Mouse (Mus musculus) CD4-positive helper T cell, adult 2 months (primary cell): ENCODE results near the gene Cmip.

ENCODE experiments used
- DNase-seq: peaks from one replicate; pipeline ENCODE4 v3.0.0-alpha.2; 2012; ENCODE audit warnings: low read depth, missing footprints, low spot score

The Cmip gene

DNA sequence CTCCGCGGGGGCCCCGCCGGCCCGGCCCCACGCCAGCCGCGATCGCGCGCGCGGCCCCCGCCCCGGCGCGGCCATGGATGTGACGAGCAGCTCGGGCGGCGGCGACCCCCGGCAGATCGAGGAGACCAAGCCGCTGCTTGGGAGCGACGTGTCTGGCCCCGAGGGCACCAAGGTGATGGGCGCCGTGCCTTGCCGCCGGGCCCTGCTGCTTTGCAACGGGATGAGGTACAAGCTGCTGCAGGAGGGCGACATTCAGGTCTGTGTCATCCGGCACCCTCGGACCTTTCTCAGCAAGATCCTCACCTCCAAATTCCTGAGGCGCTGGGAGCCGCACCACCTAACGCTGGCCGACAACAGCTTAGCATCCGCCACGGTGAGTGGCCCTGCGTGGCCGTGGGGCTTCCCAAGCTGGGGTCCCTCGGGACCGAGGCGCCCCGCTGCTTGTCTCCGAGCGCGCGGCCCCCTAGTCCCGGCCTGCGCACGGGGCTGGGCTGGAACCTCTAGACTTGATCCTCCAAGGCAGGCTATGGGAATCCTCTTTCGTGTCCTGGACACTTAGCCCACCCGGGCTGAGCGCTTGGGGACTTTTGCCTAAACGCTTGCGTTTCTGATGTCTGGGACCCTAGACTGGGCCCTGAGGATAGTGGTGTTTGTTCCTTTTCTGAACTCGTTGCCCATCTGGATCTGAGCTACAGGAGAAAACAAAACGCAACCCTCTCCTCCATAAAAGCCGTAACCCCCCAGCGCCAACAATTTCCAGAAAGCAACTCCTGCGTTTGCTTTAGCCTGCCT lies at the start of gene Cmip:
Cmip (plus strand) TSS at position 36 of the 792 bp plus-strand sequence.
- DNase-seq = peak; percentile 64

DNA sequence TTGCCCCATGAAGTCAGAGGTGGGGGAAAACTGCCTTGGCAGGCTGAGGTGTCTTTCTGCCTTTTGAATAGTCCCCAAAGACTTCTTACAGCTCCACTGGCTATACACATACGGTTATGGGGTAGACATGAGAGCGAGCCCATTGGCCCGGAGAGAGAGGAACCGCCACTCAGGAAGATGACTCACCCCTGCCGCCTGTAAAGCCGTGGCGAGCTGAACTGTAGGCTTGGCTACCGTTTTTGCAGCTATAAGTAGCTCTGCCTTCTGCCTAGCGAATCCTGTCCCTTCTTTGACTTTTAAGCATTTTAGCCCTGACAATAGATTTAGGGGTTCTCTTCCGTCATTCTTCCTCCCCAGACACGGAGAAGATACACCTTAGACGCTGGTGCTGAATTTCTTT lies 47.7 kb upstream of the Cmip start:
- DNase-seq = no peak

GRCm38 (mm10) chr8:117212100-117212499 lies 44.8 kb upstream of the Cmip start:
- DNase-seq = no peak

GRCm38 (mm10) chr8:117217724-117218123 lies 39.1 kb upstream of the Cmip start:
- DNase-seq = no peak

GRCm38 (mm10) chr8:117222396-117222795 lies 34.5 kb upstream of the Cmip start:
- DNase-seq = no peak

DNA sequence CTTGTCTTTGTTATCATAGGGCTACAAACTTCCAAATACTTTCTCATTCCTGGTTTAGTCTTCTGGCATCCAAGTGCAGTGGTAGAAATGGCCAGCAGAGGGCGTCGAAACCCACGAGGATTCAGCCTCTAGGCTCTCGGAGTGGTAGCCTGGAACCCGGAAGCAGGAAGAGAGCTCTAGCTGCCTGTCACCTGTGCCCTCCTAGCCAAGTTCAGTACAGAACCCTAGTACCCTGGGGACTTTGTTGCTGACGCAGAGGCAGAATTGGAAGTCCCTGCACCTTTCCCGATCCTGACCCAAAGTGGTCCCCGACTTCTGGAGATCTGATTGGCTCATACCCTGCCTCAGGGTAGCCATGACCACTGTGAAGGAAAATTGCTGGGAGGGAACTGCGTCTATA lies 32.2 kb upstream of the Cmip start:
- peak; percentile 87 for DNase-seq

GRCm38 (mm10) chr8:117226306-117226705 lies 30.6 kb upstream of the Cmip start:
- no peak for DNase-seq

GRCm38 (mm10) chr8:117227339-117227738 lies 29.5 kb upstream of the Cmip start:
- DNase-seq = no peak

DNA sequence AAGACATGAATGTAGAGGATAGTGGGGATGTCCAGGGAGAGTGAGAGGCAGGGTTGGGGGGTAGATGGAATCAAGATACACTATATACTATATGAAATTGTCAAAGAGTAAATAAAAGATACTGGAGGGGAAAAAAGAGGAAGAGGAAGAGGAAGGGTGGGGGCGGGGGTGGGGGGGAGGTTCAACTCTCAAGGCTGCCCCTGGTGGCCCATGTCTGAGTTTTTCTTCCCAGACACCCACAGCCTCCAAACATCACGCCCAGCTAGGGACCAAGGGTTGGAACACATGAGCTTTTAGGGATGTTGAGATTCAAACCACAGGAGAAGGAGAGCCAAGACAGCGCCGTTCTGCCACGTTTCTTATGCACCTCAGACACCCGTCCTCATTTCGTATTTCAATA lies 23.7 kb upstream of the Cmip start:
- no peak for DNase-seq

- no peak for DNase-seq
Observed at GRCm38 (mm10) chr8:117236531-117236930, 20.3 kb upstream of the Cmip start.

DNA sequence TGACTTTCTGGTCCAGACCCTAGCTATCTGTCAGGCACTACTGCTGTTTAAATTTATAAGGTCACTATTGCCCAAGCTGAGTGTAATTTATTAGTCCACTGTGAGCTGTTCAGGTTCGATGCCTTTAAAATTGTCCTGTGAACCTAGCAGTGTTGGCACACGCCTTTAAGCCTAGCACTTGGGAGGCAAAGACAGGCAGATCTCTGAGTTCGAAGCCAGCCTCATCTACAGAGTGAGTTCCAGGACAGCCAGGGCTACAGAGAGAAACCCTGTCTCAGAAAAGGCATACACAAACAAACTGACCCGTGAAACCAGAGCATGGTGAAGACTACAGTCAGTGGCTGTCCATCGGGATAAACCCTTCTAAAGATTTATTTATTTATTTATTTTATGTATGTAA lies 16.5 kb upstream of the Cmip start:
- no peak for DNase-seq

- DNase-seq = no peak
Observed at GRCm38 (mm10) chr8:117240841-117241494, 15.9 kb upstream of the Cmip start.

- no peak for DNase-seq
Observed at GRCm38 (mm10) chr8:117241848-117242247, 15.0 kb upstream of the Cmip start.

GRCm38 (mm10) chr8:117242286-117242685 lies 14.6 kb upstream of the Cmip start:
- no peak for DNase-seq

GRCm38 (mm10) chr8:117244601-117245000 lies 12.3 kb upstream of the Cmip start:
- DNase-seq = no peak

DNA sequence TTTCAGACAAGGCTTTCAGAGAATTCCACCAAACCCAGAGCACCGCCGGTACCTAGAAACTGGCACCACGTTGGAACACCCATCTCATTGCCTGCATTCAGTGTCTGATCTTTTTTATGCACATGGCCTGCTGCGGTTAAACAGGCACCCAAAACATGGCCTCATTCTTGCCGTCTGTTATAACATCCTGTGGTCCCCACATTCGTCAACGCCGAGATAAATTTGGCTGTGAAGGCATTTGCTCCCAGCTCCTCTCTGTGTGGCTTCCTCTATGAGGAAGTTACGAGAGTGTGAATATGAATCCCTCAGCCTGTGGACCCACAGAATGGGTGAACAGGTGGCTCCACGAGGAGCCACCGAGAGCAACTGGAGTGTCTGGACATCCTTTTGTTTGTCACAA lies 8.5 kb upstream of the Cmip start:
- DNase-seq = no peak

DNA sequence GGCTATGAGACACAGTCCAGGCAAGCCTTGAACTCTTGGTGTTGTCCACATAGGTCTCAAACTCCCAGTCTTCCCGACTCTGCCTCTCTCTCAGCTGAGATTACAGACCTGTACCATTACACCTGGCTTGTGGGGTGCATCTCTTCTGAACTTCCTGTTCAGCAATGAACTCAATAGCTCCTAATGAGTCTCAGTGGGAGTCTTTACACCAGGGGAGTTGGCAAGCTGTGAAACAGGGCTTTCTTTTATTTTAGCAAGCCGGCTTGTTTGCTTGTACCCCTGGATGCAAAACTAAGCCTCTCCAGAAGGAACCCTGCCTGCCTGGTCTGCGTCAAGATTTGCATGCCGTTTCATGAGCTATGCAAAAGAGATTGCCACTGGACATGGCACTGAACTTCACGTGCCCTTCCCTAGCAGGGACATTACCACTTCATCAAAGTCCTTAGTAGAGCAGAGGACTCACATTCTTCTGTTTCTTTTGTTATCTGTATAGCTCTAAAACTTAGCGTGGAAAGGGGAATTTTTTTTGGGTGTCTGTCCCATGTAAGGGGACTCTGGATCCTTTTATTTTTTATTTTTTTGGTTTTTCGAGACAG lies 5.7 kb upstream of the Cmip start:
- DNase-seq = no peak

DNA sequence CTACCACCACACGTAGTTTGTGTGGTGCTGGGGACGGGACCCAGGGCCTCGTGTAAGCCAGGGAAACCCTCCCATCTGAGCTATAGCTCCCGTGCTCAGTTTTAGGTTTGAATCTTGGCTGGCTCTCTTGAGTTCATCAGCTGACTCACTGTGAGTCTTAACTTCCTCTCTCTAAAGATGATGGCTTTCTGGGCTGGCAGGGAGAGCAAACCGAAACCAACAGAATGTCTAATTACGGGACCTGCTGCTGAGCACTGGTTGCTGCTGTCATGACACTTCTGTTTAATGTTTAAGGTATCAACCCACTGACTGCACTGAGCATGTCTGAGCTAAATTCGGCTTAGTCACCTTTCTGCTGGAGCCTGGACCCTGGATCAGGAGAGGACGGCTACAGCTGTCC lies 4.2 kb upstream of the Cmip start:
- DNase-seq = no peak

- DNase-seq = no peak
Observed at GRCm38 (mm10) chr8:117253390-117254269, 3.2 kb upstream of the Cmip start.

DNA sequence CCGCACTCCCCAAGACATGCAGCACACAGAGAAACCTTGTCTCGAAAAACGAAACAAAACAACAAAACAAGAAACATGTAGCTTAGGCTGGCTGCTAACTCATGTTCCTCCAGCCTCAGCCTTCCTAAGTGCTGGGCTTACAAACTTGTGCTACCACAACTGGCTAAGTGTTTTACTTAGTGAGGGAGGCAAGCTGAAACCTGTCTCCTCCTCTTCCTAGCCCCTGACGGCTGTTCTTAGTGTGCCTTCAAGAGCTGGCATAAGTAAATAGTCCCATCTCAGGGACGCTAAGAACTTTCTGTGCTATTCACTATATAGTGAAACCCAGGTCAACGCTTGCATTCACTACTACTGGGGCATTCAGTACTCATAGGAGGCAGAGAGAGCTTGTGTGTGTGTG lies 2.4 kb upstream of the Cmip start:
- no peak for DNase-seq

DNA sequence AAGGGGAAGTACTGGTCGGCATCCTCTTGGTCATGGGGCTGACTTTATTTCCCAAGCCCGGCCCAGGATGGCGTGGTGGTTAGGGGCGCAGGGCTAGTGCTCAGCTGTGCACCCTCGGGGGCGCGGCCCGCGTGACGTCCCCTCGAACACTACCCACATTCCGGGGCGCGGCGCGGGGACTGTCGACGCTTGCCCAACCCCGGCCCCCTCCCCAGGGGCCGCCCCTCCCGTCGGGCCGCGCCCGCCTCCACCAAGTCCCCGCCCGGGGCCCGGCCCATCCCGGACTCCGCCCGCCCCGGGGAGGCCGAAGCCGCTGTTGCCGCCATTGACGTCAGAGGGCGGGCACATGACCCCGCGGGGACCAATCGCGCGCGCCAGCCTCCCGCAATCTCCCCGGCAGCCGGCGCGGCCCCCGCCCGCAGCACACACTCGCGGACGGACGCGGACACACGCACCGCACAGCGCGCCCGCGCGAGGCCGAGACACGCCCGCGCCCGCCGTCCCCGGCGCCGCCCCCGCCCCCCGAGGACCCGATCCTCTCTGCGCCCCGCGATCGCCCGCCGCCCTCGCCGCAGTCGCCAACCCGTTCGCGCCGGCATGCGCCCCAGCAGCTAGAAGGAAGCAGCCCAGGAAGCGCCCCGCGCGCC lies 449 bp upstream of the Cmip start:
- DNase-seq = peak; percentile 94
